Mouse (Mus musculus) T-helper 2 cell (primary cell): ENCODE results near the gene Stox1.
"Not testable (repeated sequence)": the region's sequence is repeated elsewhere in the genome, so short reads cannot be mapped to it uniquely, and the experiment has no call there.

ENCODE experiments used
- in situ Hi-C: fragments of 300-600 bp; cut with MboI, MseI; formaldehyde crosslinking; loops from one replicate; pipeline ENCODE4 v1.15.1; 2025; ENCODE audit warnings: high pct_unique_total_duplicates

Gene Stox1

DNA sequence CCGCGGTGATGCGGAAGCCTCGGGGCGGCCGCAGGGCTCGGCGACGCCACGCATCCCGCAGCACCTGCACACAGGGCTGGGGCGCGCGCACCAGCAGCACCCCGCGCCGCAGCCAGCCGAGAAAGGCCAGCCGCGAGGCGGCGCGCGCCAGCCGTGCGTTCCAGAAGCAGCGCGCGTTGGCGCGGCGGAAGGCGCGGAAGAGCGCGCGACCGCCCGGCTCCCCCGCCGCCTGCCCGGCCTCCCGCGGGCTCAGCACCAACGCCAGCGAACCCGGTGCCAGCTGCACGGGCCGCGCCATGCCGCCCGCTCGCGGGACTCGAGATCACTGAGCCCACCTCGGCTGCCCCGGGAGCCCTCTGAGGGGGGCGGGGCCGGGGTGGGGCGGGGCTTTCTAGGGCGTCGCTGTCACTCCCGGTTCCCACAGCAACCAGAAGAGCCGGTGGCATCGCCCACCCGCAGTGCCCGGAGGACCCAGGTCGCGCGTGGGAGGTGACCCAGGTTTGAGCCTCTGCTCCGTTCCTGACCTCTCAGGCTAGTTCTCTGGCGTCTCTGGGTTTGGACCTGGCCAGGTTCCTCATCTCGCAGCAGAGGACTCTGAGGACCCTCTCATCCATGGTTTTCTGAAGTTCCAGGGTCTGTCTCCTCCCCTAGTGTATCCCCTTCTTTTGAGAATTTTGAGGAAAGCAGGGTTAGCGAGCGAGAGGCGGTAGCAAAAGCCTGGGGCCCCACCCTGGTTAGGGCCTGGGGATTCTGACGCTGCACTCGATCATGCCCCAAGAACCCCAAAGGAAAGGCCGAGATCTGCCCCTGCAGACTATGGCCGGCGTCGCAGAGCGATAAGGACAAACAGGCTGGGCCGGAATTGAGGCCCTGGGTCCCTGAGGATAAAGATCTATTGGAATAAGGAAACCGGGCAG, at the start of gene Stox1:
Gene Stox1 (minus strand): TSS at position 358 of the 917 bp plus-strand sequence.
- in situ Hi-C loops = no loop called here

DNA sequence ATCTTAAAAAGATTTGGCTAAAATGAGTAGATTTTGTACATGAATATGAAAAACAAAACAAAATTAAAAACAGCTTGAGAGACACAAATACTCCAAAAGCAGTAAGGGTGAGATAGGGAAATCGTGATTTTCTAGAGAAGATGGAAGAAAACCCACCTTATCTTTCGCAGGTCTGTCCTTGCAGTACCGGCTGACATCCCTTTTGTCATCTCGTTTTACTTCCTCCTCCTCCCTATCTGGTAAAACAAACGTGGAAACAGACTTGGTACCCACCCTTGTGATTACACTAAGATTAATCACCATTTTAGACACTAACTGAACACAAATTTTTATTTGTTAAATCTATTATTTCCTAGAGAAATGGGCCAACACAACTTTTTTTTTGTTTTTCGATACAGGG, 24.9 kb upstream of the Stox1 start:
- in situ Hi-C loops = loop anchor here (5.0 kb wide), 1 partner anchor 37 kb away; no protein-coding TSS in a partner anchor

DNA sequence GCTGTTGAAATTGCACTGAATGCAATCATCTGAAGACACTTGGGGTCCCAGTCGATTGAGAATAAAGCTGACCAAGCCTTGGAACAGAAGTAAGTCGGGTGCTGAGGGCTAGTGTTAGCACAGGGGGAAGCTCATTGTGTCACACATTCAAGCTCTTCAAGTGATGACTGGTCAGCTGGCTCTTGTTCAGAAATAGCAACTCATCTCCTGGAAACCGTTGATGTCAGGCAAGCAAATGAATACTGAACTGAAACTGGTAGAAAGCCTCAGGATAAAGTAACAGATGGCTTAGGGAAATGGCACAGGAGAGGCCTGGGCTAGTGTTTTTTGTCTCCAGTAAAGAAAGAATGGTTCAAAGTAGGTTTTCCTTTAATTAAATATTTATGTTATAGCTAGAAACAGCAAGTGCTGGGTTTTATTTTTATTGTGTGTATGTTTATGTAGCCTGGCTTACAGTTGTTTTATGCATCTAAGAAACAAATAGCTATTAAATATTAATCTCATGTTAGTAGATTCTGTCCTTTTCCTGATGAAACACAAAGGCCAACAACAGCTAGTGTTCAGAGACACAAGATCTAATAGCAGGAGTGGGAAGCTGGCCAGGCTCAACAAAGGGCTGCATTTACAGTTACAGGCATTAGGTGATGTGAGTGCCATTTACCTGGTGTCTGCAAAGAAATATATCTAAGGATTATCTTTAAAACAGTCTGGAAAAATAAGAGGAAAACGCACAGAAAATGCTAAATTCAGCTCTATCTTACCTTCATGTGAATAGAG, 14.2 kb upstream of the Stox1 start:
- in situ Hi-C loops = no loop called here

DNA sequence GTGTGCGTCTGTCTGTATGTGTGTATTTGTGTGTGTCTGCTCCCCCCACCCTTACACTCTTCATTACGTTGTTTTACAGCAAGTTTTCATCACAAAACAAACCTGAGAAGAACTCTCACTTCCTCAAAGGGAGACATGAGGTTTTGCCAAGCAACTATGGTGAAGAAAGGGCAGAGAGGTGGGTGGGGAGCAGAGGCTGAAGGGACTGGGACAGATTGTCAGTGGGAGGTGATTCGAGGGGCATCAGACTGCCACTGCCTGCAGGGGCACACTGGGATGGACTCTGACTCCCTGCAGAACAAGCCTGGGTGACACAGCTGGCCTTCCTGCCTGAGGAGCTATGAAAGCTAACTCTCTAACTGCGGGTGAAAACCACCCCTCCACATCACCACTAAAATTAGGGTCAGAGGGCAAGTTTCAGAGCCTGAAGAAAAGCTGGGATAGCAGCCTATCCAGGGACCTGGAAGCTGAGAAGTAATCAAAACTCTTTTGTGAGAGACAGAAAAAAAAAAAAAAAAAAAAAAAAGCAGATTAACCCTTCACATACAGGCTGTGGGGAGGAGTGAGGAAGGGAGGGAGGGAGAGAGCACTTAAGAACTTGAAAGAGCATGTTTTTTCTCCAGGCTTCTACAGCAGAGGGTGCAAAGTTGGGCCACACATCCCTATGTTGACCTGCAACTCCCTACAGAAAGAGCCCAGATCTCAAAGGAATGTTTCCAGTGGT, 11.2 kb upstream of the Stox1 start:
- in situ Hi-C loops = no loop called here

DNA sequence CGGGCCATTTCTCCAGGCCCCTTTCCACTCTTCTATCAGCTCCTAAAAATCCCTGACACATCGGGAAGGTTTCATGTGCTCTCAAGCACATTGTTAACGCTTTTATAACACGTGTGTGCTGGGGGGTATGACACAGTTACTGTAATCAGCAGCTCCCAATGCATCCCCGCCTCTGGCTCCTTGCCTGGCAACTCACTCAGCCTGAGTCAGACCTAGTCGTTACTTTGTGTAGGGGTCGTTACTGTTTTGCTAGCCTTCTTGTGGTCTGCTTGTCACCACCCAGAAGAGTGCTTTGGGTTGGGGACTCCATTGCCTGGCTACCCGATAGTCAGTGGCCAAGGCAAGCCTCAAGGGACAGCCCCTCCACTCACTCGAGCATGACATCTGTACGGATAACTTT, 4.9 kb upstream of the Stox1 start:
- in situ Hi-C loops = no loop called here

DNA sequence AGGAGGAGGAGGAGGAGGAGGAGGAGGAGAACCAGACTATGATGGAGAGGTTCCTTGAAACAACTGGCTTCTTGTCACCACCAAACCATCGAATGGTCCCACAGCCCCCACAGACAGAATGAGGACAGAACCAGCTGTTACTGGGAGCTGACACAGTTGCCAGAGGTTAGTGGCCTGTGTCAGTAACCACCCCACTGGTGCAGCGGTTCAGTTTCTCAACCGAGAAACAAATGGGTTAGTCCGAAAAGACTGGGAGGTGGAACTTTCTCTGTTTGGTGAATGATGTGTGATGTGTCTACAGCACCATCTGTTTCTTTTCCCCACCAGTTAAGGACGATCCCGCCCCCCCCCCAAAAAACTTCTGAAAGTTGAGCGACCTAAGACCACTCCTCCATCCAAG, 992 bp downstream of the Stox1 start:
- in situ Hi-C loops = no loop called here

DNA sequence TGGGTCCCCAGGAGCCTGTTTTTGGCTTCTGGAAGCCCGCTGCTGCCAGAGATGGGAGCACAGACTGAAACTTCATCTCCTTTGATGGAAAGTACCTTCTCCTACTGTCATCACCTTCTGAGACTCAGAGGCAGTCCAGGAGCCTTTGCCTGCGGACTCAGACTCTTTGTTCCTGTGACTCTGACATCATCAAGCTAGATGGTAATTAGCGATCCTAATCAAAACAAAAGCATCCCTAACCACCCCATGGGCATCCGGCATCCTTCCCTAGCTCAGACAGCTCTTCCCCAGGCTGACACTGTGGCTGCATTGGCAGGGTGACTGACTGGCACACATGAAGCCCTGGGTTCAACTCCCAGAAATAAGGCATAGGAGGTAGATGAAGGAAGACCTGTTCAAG, 3.2 kb downstream of the Stox1 start:
- in situ Hi-C loops = no loop called here

DNA sequence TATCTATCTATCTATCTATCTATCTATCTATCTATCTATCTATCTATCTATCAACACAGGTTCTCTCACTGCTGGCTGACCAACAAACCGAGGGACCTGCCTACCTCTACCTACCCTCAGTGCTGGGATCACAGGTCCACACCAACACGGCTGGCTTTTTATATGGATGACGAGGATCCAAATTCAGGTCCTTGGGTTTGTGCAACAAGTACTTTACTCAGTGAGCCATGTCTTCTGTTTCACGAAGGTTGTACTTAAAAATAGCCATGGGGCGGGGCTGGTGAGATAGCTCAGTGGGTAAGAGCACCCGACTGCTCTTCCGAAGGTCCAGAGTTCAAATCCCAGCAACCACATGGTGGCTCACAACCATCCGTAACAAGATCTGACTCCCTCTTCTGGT, 5.4 kb downstream of the Stox1 start:
- in situ Hi-C loops = not testable (repeated sequence)

DNA sequence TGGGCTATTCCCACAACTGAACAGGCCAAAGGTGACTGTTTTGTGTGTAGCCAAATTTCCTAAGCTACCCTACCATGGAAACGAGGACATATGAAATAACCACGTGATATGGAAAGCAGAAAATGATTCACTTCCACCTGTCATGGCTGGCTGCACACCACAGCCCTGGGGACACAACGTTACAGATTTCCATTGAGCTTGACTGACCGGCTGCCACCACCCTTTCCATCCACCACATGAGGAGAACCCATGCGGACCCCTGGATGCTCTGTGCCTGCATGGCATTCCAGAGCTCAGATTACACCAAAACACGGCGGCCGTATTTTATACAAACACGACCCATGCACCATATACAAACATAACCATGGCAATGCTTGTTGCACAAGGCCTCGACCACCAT, 12.5 kb downstream of the Stox1 start:
- in situ Hi-C loops = no loop called here

DNA sequence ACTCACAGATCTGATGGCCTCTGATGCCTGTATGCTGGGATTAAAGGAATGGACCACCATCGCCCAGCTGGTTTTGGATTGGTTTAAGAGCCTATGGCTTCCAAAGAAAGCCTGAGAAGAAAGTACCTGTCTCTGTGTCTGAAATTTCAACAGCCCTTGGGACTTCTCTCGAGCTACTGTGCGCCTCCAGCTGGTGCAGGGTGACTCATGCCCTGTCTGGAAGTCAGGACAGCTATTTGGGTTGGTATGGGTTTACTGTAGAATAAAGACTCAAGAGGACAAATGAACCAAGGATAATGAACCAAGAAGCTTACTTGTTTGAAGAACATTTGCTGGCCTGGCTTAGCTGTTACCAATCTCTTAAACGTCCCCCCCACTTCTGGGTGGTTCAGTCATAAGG, 22.3 kb downstream of the Stox1 start:
- in situ Hi-C loops = no loop called here

DNA sequence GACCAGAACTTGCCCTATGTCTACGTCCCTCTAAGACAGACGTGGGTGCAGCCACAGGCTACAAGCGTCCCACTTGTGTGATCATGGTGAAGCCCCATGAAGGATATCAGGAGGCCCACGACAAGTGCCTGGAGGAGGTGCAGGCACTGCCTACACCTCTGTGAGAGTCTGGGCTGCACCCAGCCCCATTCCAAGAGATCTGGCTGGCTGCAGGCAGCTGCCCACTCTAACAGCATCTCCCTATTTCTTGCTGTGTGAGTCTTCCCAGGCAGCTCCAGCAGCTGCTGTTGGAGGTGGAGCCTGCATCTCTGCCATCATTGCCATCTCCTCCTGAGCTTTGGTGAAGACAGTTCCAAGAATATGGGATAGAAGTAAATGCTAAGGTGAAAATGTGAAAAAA, 23.5 kb downstream of the Stox1 start:
- in situ Hi-C loops = no loop called here

DNA sequence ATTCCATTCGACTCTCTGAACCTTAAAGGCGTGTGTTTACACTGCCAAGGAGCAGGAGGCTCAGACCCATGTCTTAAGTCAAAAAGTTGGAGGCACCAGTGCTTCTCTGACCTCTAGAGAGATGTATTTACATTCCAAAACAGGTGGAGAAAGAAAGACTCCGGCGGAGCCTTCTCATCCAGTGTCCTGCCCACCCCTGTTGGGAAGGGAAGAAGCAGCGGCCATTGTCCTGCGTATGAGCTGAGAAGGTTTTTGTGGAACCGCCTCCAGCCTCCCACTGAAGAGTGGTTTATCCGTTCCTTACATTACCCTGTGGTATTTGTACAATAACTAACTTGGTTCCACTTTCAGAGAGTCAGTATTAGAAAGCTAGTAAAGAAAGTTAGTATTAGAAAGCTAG, 33.2 kb downstream of the Stox1 start:
- in situ Hi-C loops = no loop called here

DNA sequence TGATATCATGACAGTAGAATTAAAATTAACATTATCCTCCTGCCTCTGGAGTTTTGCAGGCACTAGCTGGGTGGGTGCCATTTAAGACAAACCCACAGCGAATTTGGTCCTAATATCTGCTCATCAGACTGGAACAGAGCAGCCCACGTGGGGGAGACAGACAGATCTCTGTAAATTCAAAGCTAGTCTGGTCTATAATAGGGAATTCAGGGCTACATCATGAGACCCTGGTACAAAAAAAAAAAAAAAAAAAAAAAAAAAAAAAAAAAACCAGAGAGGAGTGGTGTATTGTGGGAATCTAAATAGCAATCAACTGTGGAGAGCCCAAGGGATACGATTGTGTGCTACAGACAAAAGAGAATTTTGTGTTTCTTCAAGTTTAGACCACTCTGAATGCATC, 33.7 kb downstream of the Stox1 start:
- in situ Hi-C loops = no loop called here

DNA sequence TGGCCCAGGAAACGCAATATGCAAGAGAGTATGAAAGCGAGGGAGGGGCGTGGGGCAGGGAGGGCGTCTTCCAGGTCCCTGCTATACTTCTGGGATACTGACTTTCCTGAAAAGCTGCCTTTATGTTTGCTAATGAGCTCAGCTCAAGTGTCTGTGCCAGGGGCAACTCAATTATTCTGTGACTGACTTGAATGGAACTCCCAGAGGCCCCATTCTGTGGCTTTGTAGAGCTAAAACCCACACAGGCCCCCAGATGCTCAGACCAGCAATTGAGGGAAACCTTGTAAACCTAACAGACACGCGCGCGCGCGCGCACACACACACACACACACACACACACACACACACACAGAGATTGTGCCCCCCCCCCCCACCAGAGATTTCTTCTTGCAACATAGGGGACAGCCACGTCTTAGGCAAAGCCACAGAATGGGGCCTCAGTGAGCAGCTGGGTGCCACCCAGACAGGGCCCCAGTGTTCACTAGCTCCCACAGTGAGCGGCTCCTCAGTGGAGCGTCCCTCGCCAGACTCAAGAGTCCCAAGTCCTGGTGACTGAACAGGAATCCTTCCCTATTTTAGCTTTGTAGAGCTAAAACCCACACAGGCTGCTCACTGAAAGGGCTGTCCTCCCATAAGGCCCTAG, 38.8 kb downstream of the Stox1 start:
- in situ Hi-C loops = no loop called here

DNA sequence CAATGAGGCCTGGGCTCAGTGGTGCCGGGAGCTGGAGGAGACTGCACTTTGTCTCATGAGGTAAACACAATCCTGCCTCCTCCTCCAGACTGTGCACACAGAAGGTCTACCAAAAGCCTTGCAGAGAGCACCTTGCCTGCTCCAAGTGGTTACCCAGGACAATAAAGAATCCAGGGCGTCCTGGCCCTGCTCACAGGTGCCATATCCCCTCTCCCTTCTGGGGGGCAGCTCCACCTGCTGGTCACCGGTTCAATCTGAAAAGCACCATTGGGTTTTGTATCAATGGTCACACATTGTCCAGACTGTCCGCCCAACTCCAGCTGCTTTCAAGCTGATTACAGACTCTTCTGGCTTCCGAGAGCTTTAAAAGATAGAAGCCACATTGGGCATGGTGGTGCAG, 42.9 kb downstream of the Stox1 start:
- in situ Hi-C loops = no loop called here

DNA sequence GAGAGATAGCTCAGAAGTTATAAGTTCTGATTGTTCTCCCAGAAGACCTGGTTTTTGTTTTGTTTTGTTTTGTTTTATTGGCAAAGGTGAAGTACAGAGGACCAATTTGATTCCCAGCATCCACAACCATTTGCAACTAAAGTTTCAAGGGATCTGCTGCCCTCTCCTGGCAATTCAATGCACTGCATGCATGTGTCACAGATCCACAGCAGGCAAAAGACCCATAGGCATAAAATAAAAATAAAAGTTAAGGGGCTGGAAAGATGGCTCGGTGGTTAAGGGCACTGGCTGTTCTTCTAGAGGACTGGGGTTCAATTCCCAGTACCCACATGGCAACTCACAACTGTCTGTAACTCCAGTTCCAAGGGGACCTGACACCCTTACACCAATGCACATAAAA, 46.1 kb downstream of the Stox1 start:
- in situ Hi-C loops = no loop called here

DNA sequence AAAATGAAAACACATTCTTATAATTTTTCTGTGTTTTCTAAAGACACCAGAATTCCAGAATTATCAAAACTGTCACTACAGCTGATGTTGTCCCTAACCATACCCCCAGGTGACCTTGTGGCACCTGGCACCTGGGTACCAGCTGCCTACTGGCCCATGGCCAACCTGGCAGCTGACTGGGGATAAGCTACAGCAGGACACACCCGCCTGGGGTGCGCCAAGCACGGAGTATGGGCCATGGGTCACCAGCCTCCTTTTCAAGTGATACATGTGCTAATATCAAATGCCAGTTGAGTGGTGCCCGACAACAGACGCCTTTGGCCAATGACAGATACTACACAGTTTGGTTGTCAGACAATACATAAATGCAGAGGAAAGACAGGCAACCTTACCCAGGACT, 48.6 kb downstream of the Stox1 start:
- in situ Hi-C loops = no loop called here

DNA sequence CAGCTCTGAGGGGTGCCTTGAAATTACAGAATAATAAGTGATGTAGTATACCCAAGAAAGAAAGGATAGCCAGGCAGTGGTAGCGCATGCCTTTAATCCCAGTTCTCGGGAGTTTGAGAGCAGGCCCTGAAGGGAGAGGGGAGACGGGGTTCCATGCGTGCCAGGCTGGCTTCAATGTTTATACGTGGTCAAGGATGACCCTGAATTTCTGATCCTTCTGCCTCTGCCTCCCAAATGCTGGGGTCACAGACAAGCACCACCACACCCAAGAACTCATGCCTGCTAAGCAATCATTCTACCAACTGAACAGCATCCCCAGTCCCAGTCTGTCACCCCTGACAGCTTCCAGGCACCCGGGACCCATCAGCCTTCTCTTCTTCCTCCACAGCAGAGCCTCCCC, 49.7 kb downstream of the Stox1 start:
- in situ Hi-C loops = no loop called here

DNA sequence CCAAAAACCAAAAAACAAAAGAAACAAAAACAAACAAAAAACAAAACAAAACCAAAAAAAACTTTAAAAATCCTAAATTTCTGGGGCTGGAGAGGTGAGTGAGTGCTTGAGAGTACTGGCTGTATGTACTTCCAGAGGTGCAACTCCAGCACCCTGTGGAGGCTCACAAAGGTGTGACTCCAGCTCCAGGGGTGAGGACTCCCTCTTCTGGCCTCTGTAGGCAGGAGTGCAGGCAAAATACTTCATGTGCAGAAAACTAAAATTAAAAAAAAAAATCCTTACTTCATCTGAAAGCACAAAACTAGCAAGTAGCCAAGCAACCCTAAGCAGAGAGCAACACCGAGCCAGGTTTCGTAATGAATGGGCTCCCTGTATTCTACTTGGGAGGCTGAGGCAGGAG, 53.6 kb downstream of the Stox1 start:
- in situ Hi-C loops = no loop called here

DNA sequence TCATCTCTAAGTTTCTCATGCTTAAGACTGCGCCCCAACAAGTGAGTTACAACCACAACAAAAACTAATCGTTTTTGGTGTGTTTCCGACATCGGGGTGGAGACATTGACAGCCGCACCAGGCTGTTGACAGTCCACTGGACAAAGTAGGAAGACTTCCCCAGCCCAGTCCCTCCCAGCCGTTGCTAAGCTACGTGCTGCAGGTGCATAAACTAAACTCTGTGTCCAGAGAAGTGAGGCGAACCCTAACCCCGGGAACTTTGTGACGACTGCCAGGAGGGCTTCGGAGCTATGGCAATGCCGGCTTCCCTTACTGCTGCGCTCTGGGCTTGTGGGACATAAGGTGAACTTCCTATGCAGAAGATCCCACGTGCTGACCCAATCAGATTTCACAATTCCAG, 56.7 kb downstream of the Stox1 start:
- in situ Hi-C loops = no loop called here

DNA sequence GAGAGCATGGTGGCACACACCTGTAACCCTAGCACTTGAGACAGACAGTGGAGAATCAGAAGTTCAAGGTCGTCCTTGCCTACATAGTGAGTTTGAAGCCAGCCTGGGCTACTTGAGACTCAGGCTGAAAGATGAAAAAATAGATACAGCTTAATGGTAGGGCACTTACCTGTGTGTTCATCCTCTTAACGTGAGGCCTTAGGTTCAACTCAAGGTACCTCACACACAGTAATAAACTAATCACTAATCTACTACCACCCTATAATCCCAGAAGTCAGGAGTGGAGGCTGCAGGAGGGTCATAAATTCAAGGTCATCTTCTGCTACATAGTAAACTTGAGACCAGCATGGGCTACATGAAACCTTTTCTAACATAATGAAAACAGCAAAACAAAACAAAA, 57.5 kb downstream of the Stox1 start:
- in situ Hi-C loops = no loop called here

DNA sequence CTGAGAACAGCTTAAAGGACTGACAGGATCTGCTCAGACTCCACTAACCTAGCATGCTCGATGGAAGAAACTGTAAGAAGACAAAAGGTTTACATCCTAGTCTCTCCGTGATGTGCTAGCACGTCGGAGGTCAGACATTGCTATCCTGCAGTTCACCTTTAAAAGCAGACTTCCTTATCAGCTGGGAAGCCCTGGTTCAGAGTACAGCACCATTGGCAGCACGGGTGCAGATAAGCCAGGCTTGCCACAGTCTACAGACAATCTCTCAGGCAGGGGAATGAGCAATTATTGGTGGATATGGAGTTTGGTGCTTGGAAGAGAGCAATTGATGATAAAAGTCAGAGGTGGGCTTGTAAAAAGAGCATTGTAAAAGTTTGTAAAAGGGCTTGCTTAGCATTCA, 57.9 kb downstream of the Stox1 start:
- in situ Hi-C loops = no loop called here
